Mouse (Mus musculus) MEL (cell line): ENCODE results near the gene Oaz1. TPM values are rescaled to one million over a fixed set of nuclear protein-coding genes. Genes with fewer than 3 reads are reported as not detected.

Experiments used
- DNase-seq: peaks from one replicate; pipeline ENCODE4 v3.0.0; 2011; ENCODE audit warnings: low read depth, low spot score
- H3K27ac ChIP-seq: 2 replicates; pipeline ENCODE4 v1.5.1; 2012; ENCODE audit warnings: low read depth, mild to moderate bottlenecking, control low read depth, low read length, moderate library complexity; ENCODE audit not compliant: control insufficient read depth
- H3K27me3 ChIP-seq, 2 experiments: fragments of 150-350 bp in 1 of 2; sonication (generic) in 1 of 2; 2 replicates each; pipeline ENCODE4 v1.6.1; 2012; ENCODE audit warnings: low read length in 2 of 2, mild to moderate bottlenecking in 2 of 2, improper control_type of control experiment in 1 of 2, moderate library complexity in 1 of 2; ENCODE audit not compliant: insufficient read depth in 2 of 2, control insufficient read depth in 1 of 2
- H3K36me3 ChIP-seq, 2 experiments: 2 replicates each; pipeline ENCODE4 v1.6.1; 2012 to 2014; ENCODE audit warnings: low read length in 2 of 2, improper control_type of control experiment in 1 of 2, inconsistent platforms in 1 of 2, mild to moderate bottlenecking in 1 of 2; ENCODE audit not compliant: insufficient read depth in 2 of 2, control insufficient read depth in 1 of 2
- H3K4me1 ChIP-seq, 2 experiments: fragments of 150-350 bp in 1 of 2; sonication (generic) in 1 of 2; 2 replicates each; pipeline ENCODE4 v1.6.1; 2012; ENCODE audit warnings: low read length in 2 of 2, improper control_type of control experiment in 1 of 2, mild to moderate bottlenecking in 1 of 2; ENCODE audit not compliant: insufficient read depth in 2 of 2, control insufficient read depth in 1 of 2
- H3K4me3 ChIP-seq, 2 experiments: fragments of 150-350 bp in 1 of 2; sonication (generic) in 1 of 2; 2 replicates each; pipeline ENCODE4 v1.5.1; 2012; ENCODE audit warnings: low read depth in 2 of 2, low read length in 2 of 2, mild to moderate bottlenecking in 2 of 2, moderate library complexity in 2 of 2, control low read depth in 1 of 2, improper control_type of control experiment in 1 of 2; ENCODE audit not compliant: control insufficient read depth in 1 of 2, insufficient read depth in 1 of 2
- H3K79me2 ChIP-seq: 2 replicates; pipeline ENCODE4 v1.6.1; 2012; ENCODE audit warnings: mild to moderate bottlenecking, low read length, moderate library complexity; ENCODE audit not compliant: control insufficient read depth, poor library complexity, insufficient read depth
- H3K9ac ChIP-seq: 2 replicates; pipeline ENCODE4 v1.6.1; 2012; ENCODE audit warnings: low read depth, mild to moderate bottlenecking, control low read depth, low read length, moderate library complexity; ENCODE audit not compliant: control insufficient read depth, poor library complexity, severe bottlenecking
- H3K9me3 ChIP-seq: fragments of 150-350 bp; sonication (generic); replicated peaks from 2 replicates; pipeline ENCODE4 v1.6.1; 2012; ENCODE audit warnings: mild to moderate bottlenecking, low read length, improper control_type of control experiment, moderate library complexity; ENCODE audit not compliant: insufficient read depth
- BHLHE40 ChIP-seq: IDR thresholded peaks from 2 replicates; pipeline ENCODE4 v1.6.1; 2012; ENCODE audit warnings: low read depth, mild to moderate bottlenecking, inconsistent platforms, low read length, improper control_type of control experiment, borderline replicate concordance
- CHD1 ChIP-seq: IDR thresholded peaks from 2 replicates; pipeline ENCODE4 v1.6.1; 2012; ENCODE audit warnings: low read depth, mild to moderate bottlenecking, inconsistent platforms, low read length, improper control_type of control experiment
- E2F4 ChIP-seq: IDR thresholded peaks from 2 replicates; pipeline ENCODE4 v1.6.1; 2011; ENCODE audit warnings: low read depth, low read length, improper control_type of control experiment, borderline replicate concordance
- ELF1 ChIP-seq: IDR thresholded peaks from 2 replicates; pipeline ENCODE4 v1.6.1; 2014; ENCODE audit warnings: low read depth, mild to moderate bottlenecking, inconsistent platforms, low read length, improper control_type of control experiment, moderate library complexity
- EP300 ChIP-seq, 2 experiments: IDR thresholded peaks; 2 replicates each; pipeline ENCODE4 v1.6.1; 2011; ENCODE audit warnings: improper control_type of control experiment in 2 of 2, low read length in 2 of 2, low read depth in 1 of 2, mild to moderate bottlenecking in 1 of 2
- GABPA ChIP-seq: IDR thresholded peaks from 2 replicates; pipeline ENCODE4 v1.6.1; 2012; ENCODE audit warnings: low read depth, mild to moderate bottlenecking, inconsistent platforms, low read length, improper control_type of control experiment, moderate library complexity
- HCFC1 ChIP-seq: IDR thresholded peaks from 2 replicates; pipeline ENCODE4 v1.6.1; 2012; ENCODE audit warnings: low read depth, mild to moderate bottlenecking, inconsistent platforms, low read length, improper control_type of control experiment, moderate library complexity
- JUND ChIP-seq: IDR thresholded peaks from 2 replicates; pipeline ENCODE4 v1.6.1; 2011; ENCODE audit warnings: low read depth, mild to moderate bottlenecking, improper control_type of control experiment, low read length
- KAT2A ChIP-seq: conservative IDR thresholded peaks from 2 replicates; pipeline ENCODE4 v1.6.1; 2012; ENCODE audit warnings: low read depth, low read length, improper control_type of control experiment, inconsistent platforms
- MAFK ChIP-seq: IDR thresholded peaks from 2 replicates; pipeline ENCODE4 v1.6.1; 2011; ENCODE audit warnings: low read depth, mild to moderate bottlenecking, low read length, improper control_type of control experiment, borderline replicate concordance
- MAX ChIP-seq: IDR thresholded peaks from 2 replicates; pipeline ENCODE4 v1.6.1; 2011; ENCODE audit warnings: low read length, improper control_type of control experiment
- MAZ ChIP-seq: IDR thresholded peaks from 2 replicates; pipeline ENCODE4 v1.6.1; 2012; ENCODE audit warnings: low read depth, mild to moderate bottlenecking, inconsistent platforms, low read length, improper control_type of control experiment
- MXI1 ChIP-seq: IDR thresholded peaks from 2 replicates; pipeline ENCODE4 v1.6.1; 2011; ENCODE audit warnings: mild to moderate bottlenecking, low read depth, low read length, improper control_type of control experiment
- MYB ChIP-seq: IDR thresholded peaks from 2 replicates; pipeline ENCODE4 v1.6.1; 2011; ENCODE audit warnings: mild to moderate bottlenecking, low read depth, low read length, improper control_type of control experiment
- MYC ChIP-seq: IDR thresholded peaks from 2 replicates; pipeline ENCODE4 v1.6.1; 2011; ENCODE audit warnings: low read depth, mild to moderate bottlenecking, low read length, improper control_type of control experiment, moderate library complexity
- NELFE ChIP-seq: IDR thresholded peaks from 2 replicates; pipeline ENCODE4 v1.6.1; 2011; ENCODE audit warnings: low read depth, low read length, improper control_type of control experiment
- POLR2A ChIP-seq, 2 experiments: IDR thresholded peaks; 2 replicates each; pipeline ENCODE4 v1.6.1; 2011 to 2012; ENCODE audit warnings: low read length in 2 of 2, mild to moderate bottlenecking in 2 of 2, control low read depth in 1 of 2, improper control_type of control experiment in 1 of 2, low read depth in 1 of 2, moderate library complexity in 1 of 2; ENCODE audit not compliant: control insufficient read depth in 1 of 2, insufficient read depth in 1 of 2, poor library complexity in 1 of 2
- POLR2AphosphoS2 ChIP-seq: IDR thresholded peaks from 2 replicates; pipeline ENCODE4 v1.6.1; 2011; ENCODE audit warnings: low read length, improper control_type of control experiment
- POLR2AphosphoS5 ChIP-seq: IDR thresholded peaks from 2 replicates; pipeline ENCODE4 v1.6.1; 2012; ENCODE audit warnings: low read depth, borderline replicate concordance, mild to moderate bottlenecking, inconsistent platforms, low read length, moderate library complexity, mixed read lengths
- RAD21 ChIP-seq: IDR thresholded peaks from 2 replicates; pipeline ENCODE4 v1.6.1; 2011; ENCODE audit warnings: mild to moderate bottlenecking, low read depth, low read length, improper control_type of control experiment
- RCOR1 ChIP-seq: IDR thresholded peaks from 2 replicates; pipeline ENCODE4 v1.6.1; 2012; ENCODE audit warnings: low read depth, mild to moderate bottlenecking, inconsistent platforms, low read length, improper control_type of control experiment
- SIN3A ChIP-seq: IDR thresholded peaks from 2 replicates; pipeline ENCODE4 v1.6.1; 2012; ENCODE audit warnings: low read length, improper control_type of control experiment, inconsistent platforms
- SMC3 ChIP-seq: IDR thresholded peaks from 2 replicates; pipeline ENCODE4 v1.6.1; 2011; ENCODE audit warnings: low read depth, low read length, improper control_type of control experiment
- TAL1 ChIP-seq: IDR thresholded peaks from 2 replicates; pipeline ENCODE4 v1.6.1; 2012; ENCODE audit warnings: mild to moderate bottlenecking, inconsistent platforms, low read length, moderate library complexity, mixed read lengths
- TBP ChIP-seq: IDR thresholded peaks from 2 replicates; pipeline ENCODE4 v1.8.0; 2011; ENCODE audit warnings: low read depth, low read length, improper control_type of control experiment
- USF1 ChIP-seq: IDR thresholded peaks from 2 replicates; pipeline ENCODE4 v1.6.1; 2014; ENCODE audit warnings: low read depth, mild to moderate bottlenecking, inconsistent platforms, low read length, improper control_type of control experiment, moderate library complexity
- USF2 ChIP-seq, 2 experiments: IDR thresholded peaks; 2 replicates each; pipeline ENCODE4 v1.6.1; 2011 to 2012; ENCODE audit warnings: improper control_type of control experiment in 2 of 2, low read length in 2 of 2, borderline replicate concordance in 1 of 2, inconsistent platforms in 1 of 2, low read depth in 1 of 2, mild to moderate bottlenecking in 1 of 2; ENCODE audit not compliant: insufficient read depth in 1 of 2
- ZKSCAN1 ChIP-seq: IDR thresholded peaks from 2 replicates; pipeline ENCODE4 v1.6.1; 2012; ENCODE audit warnings: low read depth, mild to moderate bottlenecking, inconsistent platforms, low read length, improper control_type of control experiment, moderate library complexity
- ZMIZ1 ChIP-seq: IDR thresholded peaks from 2 replicates; pipeline ENCODE4 v1.6.1; 2012; ENCODE audit warnings: low read depth, mild to moderate bottlenecking, inconsistent platforms, low read length, improper control_type of control experiment, moderate library complexity
- ZNF384 ChIP-seq: IDR thresholded peaks from 2 replicates; pipeline ENCODE4 v1.6.1; 2012; ENCODE audit warnings: low read depth, mild to moderate bottlenecking, inconsistent platforms, low read length, improper control_type of control experiment
- polyA plus RNA-seq, 2 experiments: library from polyadenylated mRNA; stranded (reverse) in 1 of 2; unstranded in 1 of 2; fragments of >175 nt in 1 of 2; fragments of >200 nt in 1 of 2; gene quantifications; 2 replicates each; pipeline versions ENCODE4 v1.2.1 to v1.2.4; 2012; ENCODE audit warnings: low replicate concordance in 2 of 2, low read depth in 1 of 2; ENCODE audit not compliant: insufficient read length in 2 of 2, insufficient read depth in 1 of 2, missing spikeins in 1 of 2
- total RNA-seq: library from RNA; depleted of rRNA; stranded (reverse); fragments of 300-350 nt; gene quantifications from 2 replicates; pipeline ENCODE4 v1.2.3, GENCODE M21; 2012

Gene Oaz1
- total and polyA plus RNA-seq, 3 experiments = 983 to 1,528 TPM; not detected in 1

GRCm38 (mm10) chr10:80823847-80824643 lies 2.4 kb upstream of the Oaz1 start:
- TF ChIP-seq BHLHE40 (no peak), KAT2A (no peak), POLR2A (IDR thresholded peaks at IDR 0.05; ENCODE audit: control insufficient read depth in 1 of 2, insufficient read depth in 1 of 2, low read depth in 1 of 2, low read length in 2 of 2, poor library complexity in 1 of 2) (peak; percentile 33 to 43; a peak in 1 of 4 replicates), MAZ (0 out of 2 replicates have a peak, but pooled peaks have one; percentile 23), ELF1 (peak; percentile 60; the same call in 1 of the 2 replicates), GABPA (no peak), ZNF384 (no peak), CHD1 (0 out of 2 replicates have a peak, but pooled peaks have one; percentile 31), EP300 (IDR thresholded peaks at IDR 0.05; ENCODE audit: low read depth in 1 of 2, low read length in 2 of 2) (peak in 1 of 2 experiments; percentile 40; a peak in 1 of 4 replicates), SIN3A (peak; percentile 39), ZKSCAN1 (0 out of 2 replicates have a peak, but pooled peaks have one; percentile 12), MYC (peak; percentile 24; the same call in 1 of the 2 replicates), TBP (peak; percentile 16), JUND (no peak), RCOR1 (0 out of 2 replicates have a peak, but pooled peaks have one; percentile 23), E2F4 (no peak), NELFE (peak; percentile 36; the same call in 1 of the 2 replicates), ZMIZ1 (peak; percentile 67)
- peak overlapping the region; percentile 76 for H3K27ac ChIP-seq
- H3K9ac ChIP-seq = peak overlapping the region; percentile 53
- peak overlapping the region; percentile 41 to 69 for H3K4me3 ChIP-seq
- no peaks in the 10 kb centered on the region for H3K9me3 ChIP-seq
- peak; percentile 74 for DNase-seq
- peaks cover 7 to 25% of the 10 kb centered on the region in 2 experiments; a peak in 3 of 4 replicates for H3K4me1 ChIP-seq
- H3K79me2 ChIP-seq = peaks cover 20% of the 10 kb centered on the region
- H3K27me3 ChIP-seq = no peaks in the 10 kb centered on the region
- peaks cover 0 to 20% of the 10 kb centered on the region in 2 experiments; a peak in 2 of 4 replicates for H3K36me3 ChIP-seq

- H3K27me3 ChIP-seq = no peaks in the 10 kb centered on the region
- H3K4me3 ChIP-seq = peak overlapping the region; percentile 41 to 69
- peaks cover 7 to 18% of the 10 kb centered on the region in 2 experiments; a peak in 3 of 4 replicates for H3K4me1 ChIP-seq
- H3K27ac ChIP-seq = peak overlapping the region; percentile 76
- peaks cover 23% of the 10 kb centered on the region for H3K79me2 ChIP-seq
- H3K9ac ChIP-seq = peak overlapping the region; percentile 53
- H3K36me3 ChIP-seq = peaks cover 0 to 16% of the 10 kb centered on the region in 2 experiments; a peak in 2 of 4 replicates
- DNase-seq = peak; percentile 49
- no peaks in the 10 kb centered on the region for H3K9me3 ChIP-seq
- TF ChIP-seq HCFC1 (no peak), MYB (no peak), USF1 (0 out of 2 replicates have a peak, but pooled peaks have one; percentile 34), RAD21 (no peak), TAL1 (peak; percentile 58), CHD1 (no peak), USF2 (IDR thresholded peaks at IDR 0.05; ENCODE audit: borderline replicate concordance in 1 of 2, insufficient read depth in 1 of 2, low read depth in 1 of 2, low read length in 2 of 2) (no peak), MAFK (no peak), SMC3 (no peak), POLR2AphosphoS5 (no peak), ELF1 (no peak), E2F4 (no peak), MAX (no peak; the same call in 1 of the 2 replicates), MYC (no peak), MXI1 (peak; percentile 66), ZMIZ1 (no peak), BHLHE40 (peak; percentile 75), POLR2AphosphoS2 (no peak)
These were observed 1.6 kb upstream of the Oaz1 start for GRCm38 (mm10) chr10:80824827-80825226.
